Mouse (Mus musculus) hindbrain, postnatal 0 days (tissue): ENCODE results near the gene Ttll3. TPM values are rescaled to one million over a fixed set of nuclear protein-coding genes. Genes with fewer than 3 reads are reported as not detected.

Experiments
- ATAC-seq: fragments of 200-750 bp; cut with Nextera tagmentation; 2 replicates; pipeline ENCODE4 v1.8.0; 2017; ENCODE audit warnings: mild to moderate bottlenecking, moderate TSS enrichment, moderate library complexity
- DNase-seq: peaks from one replicate; pipeline ENCODE4 v3.0.0-alpha.2; 2015; ENCODE audit warnings: low spot score
- H3K27ac ChIP-seq: fragments of 300-500 bp; sonication (generic); 2 replicates; pipeline ENCODE4 v1.5.1; 2014; ENCODE audit warnings: mild to moderate bottlenecking
- H3K27me3 ChIP-seq: fragments of 300-500 bp; sonication (generic); 2 replicates; pipeline ENCODE4 v1.6.1; 2014; ENCODE audit warnings: low read length, mixed read lengths; ENCODE audit not compliant: insufficient read depth
- H3K36me3 ChIP-seq: fragments of 300-500 bp; sonication (generic); 2 replicates; pipeline ENCODE4 v1.6.1; 2014; ENCODE audit warnings: low read length, mixed read lengths; ENCODE audit not compliant: insufficient read depth
- H3K4me1 ChIP-seq: fragments of 300-500 bp; sonication (generic); 2 replicates; pipeline ENCODE4 v1.6.1; 2014; ENCODE audit warnings: antibody characterized with exemption, low read length, mixed read lengths; ENCODE audit not compliant: insufficient read depth
- H3K4me2 ChIP-seq: fragments of 300-500 bp; sonication (generic); 2 replicates; pipeline ENCODE4 v1.6.1; 2014; ENCODE audit warnings: low read depth, mild to moderate bottlenecking, low read length, moderate library complexity, mixed read lengths
- H3K4me3 ChIP-seq: fragments of 300-500 bp; sonication (generic); 2 replicates; pipeline ENCODE4 v1.5.1; 2014; ENCODE audit warnings: low read length
- H3K9ac ChIP-seq: fragments of 300-500 bp; sonication (generic); replicated peaks from 2 replicates; pipeline ENCODE4 v1.6.1; 2014; ENCODE audit warnings: mild to moderate bottlenecking, low read length, moderate library complexity, mixed read lengths
- H3K9me3 ChIP-seq: fragments of 300-500 bp; sonication (generic); 2 replicates; pipeline ENCODE4 v1.6.1; 2016; ENCODE audit warnings: low read length, mixed read lengths
- CTCF ChIP-seq: IDR thresholded peaks from 2 replicates; pipeline ENCODE4 v1.5.1; 2016; ENCODE audit warnings: antibody characterized with exemption, control low read depth, low read depth
- WGBS: fragments of 180-500 bp; shearing (Covaris S2); extraction: QIAGEN DNeasy Blood & Tissue Kit; methylation state at CpG from one replicate; pipeline ENCODE4 v1.1.7; 2014; 5-methylcytosine and 5-hydroxymethylcytosine counted together
- polyA plus RNA-seq: library from polyadenylated mRNA; unstranded; fragments of >200 nt; fragmentation: Nextera tagmentation; extraction: Ambion mirVana; gene quantifications from 2 replicates; pipeline ENCODE4 v1.2.1, GENCODE M21; 2015
- total RNA-seq: library from RNA; depleted of rRNA; stranded (reverse); fragments of >200 nt; gene quantifications from 2 replicates; pipeline ENCODE4 v1.2.3, GENCODE M21; 2014

The Ttll3 gene
- total and polyA plus RNA-seq, 2 experiments from 2014 or later, result 11.6 to 11.9 TPM

- no peaks in the 10 kb centered on the region for H3K9me3 ChIP-seq
- WGBS, result 93% methylated on average over 16 of the region's 16 CpGs
- no peak for TF ChIP-seq CTCF
- no peak for DNase-seq
- no peak overlapping the region for H3K27ac ChIP-seq
- no peak for ATAC-seq
- no peaks in the 10 kb centered on the region for H3K4me1 ChIP-seq
- H3K4me2 ChIP-seq, result no peak overlapping the region
- H3K36me3 ChIP-seq, result no peaks in the 10 kb centered on the region
- H3K9ac ChIP-seq, result no peak overlapping the region
- no peak overlapping the region for H3K4me3 ChIP-seq
- H3K27me3 ChIP-seq, result no peaks in the 10 kb centered on the region
These were observed 38.9 kb downstream of the Ttll3 start for GRCm38 (mm10) chr6:113428006-113428405.

GRCm38 (mm10) chr6:113429965-113430364 lies 40.9 kb downstream of the Ttll3 start:
- ATAC-seq, result no peak

GRCm38 (mm10) chr6:113430846-113431245 lies 41.8 kb downstream of the Ttll3 start:
- Histone ChIP-seq H3K9me3 (no peaks in the 10 kb centered on the region), H3K4me2 (no peak overlapping the region), H3K27ac (no peak overlapping the region), H3K4me3 (no peak overlapping the region), H3K36me3 (no peaks in the 10 kb centered on the region), H3K4me1 (no peaks in the 10 kb centered on the region), H3K9ac (no peak overlapping the region), H3K27me3 (no peaks in the 10 kb centered on the region)
- no peak for ATAC-seq
- no peak for DNase-seq
- 64% methylated on average over 3 of the region's 3 CpGs for WGBS
- TF ChIP-seq CTCF, result no peak

More at GRCm38 (mm10) chr6:113429965-113430364, 40.9 kb downstream of the Ttll3 start:
- Histone ChIP-seq H3K27ac (no peak overlapping the region), H3K9me3 (no peaks in the 10 kb centered on the region), H3K27me3 (no peaks in the 10 kb centered on the region), H3K4me1 (no peaks in the 10 kb centered on the region), H3K36me3 (no peaks in the 10 kb centered on the region), H3K4me3 (no peak overlapping the region), H3K9ac (no peak overlapping the region), H3K4me2 (no peak overlapping the region)
- WGBS, result 88% methylated on average over 3 of the region's 3 CpGs
- TF ChIP-seq CTCF, result no peak
- no peak for DNase-seq

GRCm38 (mm10) chr6:113431801-113432200 lies 42.7 kb downstream of the Ttll3 start:
- no peak overlapping the region for H3K4me2 ChIP-seq
- no peak overlapping the region for H3K27ac ChIP-seq
- no peaks in the 10 kb centered on the region for H3K36me3 ChIP-seq
- no peak overlapping the region for H3K9ac ChIP-seq
- no peaks in the 10 kb centered on the region for H3K4me1 ChIP-seq
- TF ChIP-seq CTCF, result no peak
- no peaks in the 10 kb centered on the region for H3K9me3 ChIP-seq
- H3K4me3 ChIP-seq, result no peak overlapping the region
- DNase-seq (no peak), ATAC-seq (no peak)
- no peaks in the 10 kb centered on the region for H3K27me3 ChIP-seq
- 58% methylated on average over 3 of the region's 3 CpGs for WGBS

- no peaks in the 10 kb centered on the region for H3K9me3 ChIP-seq
- 54% methylated on average over 3 of the region's 3 CpGs for WGBS
These were observed 44.6 kb downstream of the Ttll3 start for GRCm38 (mm10) chr6:113433661-113434060.

GRCm38 (mm10) chr6:113434691-113435090 lies 45.6 kb downstream of the Ttll3 start:
- no peak for TF ChIP-seq CTCF
- 77% methylated on average over 7 of the region's 7 CpGs for WGBS
- Histone ChIP-seq H3K36me3 (no peaks in the 10 kb centered on the region), H3K27me3 (no peaks in the 10 kb centered on the region), H3K9ac (no peak overlapping the region), H3K27ac (no peak overlapping the region), H3K4me3 (no peak overlapping the region), H3K4me1 (no peaks in the 10 kb centered on the region), H3K4me2 (no peak overlapping the region), H3K9me3 (no peaks in the 10 kb centered on the region)
- ATAC-seq, result no peak
- no peak for DNase-seq

More at GRCm38 (mm10) chr6:113433661-113434060, 44.6 kb downstream of the Ttll3 start:
- no peak for TF ChIP-seq CTCF
- ATAC-seq (no peak), DNase-seq (no peak)
- Histone ChIP-seq H3K27ac (no peak overlapping the region), H3K4me3 (no peak overlapping the region), H3K27me3 (no peaks in the 10 kb centered on the region), H3K36me3 (no peaks in the 10 kb centered on the region), H3K9ac (no peak overlapping the region), H3K4me1 (no peaks in the 10 kb centered on the region), H3K4me2 (no peak overlapping the region)

- Histone ChIP-seq H3K4me1 (no peaks in the 10 kb centered on the region), H3K4me2 (no peak within 1 kb of the TSS), H3K4me3 (no peak within 1 kb of the TSS), H3K9me3 (no peaks in the 10 kb centered on the region), H3K27ac (no peak within 1 kb of the TSS), H3K36me3 (no peaks in the 10 kb centered on the region), H3K27me3 (no peaks in the 10 kb centered on the region), H3K9ac (no peak within 1 kb of the TSS)
- ATAC-seq (no peak), DNase-seq (no peak)
- WGBS, result 78% methylated on average over 9 of the region's 9 CpGs
- no peak for TF ChIP-seq CTCF
These were observed 46.7 kb downstream of the Ttll3 start, which contains the start of gene Cidec for GRCm38 (mm10) chr6:113435664-113436205. Gene Cidec, minus strand, starts transcription at chr6:113435760.
